Mouse (Mus musculus): Measurements from ENCODE around the gene Tex38. TPM values are rescaled to one million over a fixed set of nuclear protein-coding genes. Genes with fewer than 3 reads are reported as not detected.

Tex38 gene
- polyA plus RNA-seq, 1 experiment from 2014 or later = 0.53 TPM

GRCm38 (mm10) chr4:115815606-115816005, 34.8 kb upstream of the Tex38 start:
- Histone ChIP-seq H3K27ac (no peak overlapping the region), H3K27me3 (no peaks in the 10 kb centered on the region), H3K4me3 (no peak overlapping the region), H3K4me1 (no peaks in the 10 kb centered on the region), H3K9me3 (no peaks in the 10 kb centered on the region), H3K36me3 (peaks cover 53% of the 10 kb centered on the region), H3K9ac (no peak overlapping the region), H3K4me2 (no peak overlapping the region)
- ATAC-seq (ENCODE audit: insufficient number of reproducible peaks, insufficient read depth, low FRiP score, low TSS enrichment, low read depth) = no peak
- 86% methylated on average over 5 of the region's 5 CpGs for WGBS

- H3K4me3 ChIP-seq = no peak overlapping the region
- no peaks in the 10 kb centered on the region for H3K27me3 ChIP-seq
- H3K27ac ChIP-seq = no peak overlapping the region
- no peak overlapping the region for H3K9ac ChIP-seq
- ATAC-seq (ENCODE audit: insufficient number of reproducible peaks, insufficient read depth, low FRiP score, low TSS enrichment, low read depth) = no peak
- no peak overlapping the region for H3K4me2 ChIP-seq
- no peaks in the 10 kb centered on the region for H3K9me3 ChIP-seq
- WGBS = 88% methylated on average over 4 of the region's 4 CpGs
- no peaks in the 10 kb centered on the region for H3K4me1 ChIP-seq
- peaks cover 42% of the 10 kb centered on the region for H3K36me3 ChIP-seq
Measured at GRCm38 (mm10) chr4:115812326-115812725, 31.5 kb upstream of the Tex38 start.

- H3K36me3 ChIP-seq = peaks cover 62% of the 10 kb centered on the region
- no peak overlapping the region for H3K4me3 ChIP-seq
- 77% methylated on average over 3 of the region's 3 CpGs for WGBS
- no peak for ATAC-seq (ENCODE audit: insufficient number of reproducible peaks, insufficient read depth, low FRiP score, low TSS enrichment, low read depth)
- no peaks in the 10 kb centered on the region for H3K4me1 ChIP-seq
- no peak overlapping the region for H3K27ac ChIP-seq
- H3K9me3 ChIP-seq = no peaks in the 10 kb centered on the region
- no peak overlapping the region for H3K4me2 ChIP-seq
- H3K27me3 ChIP-seq = no peaks in the 10 kb centered on the region
- H3K9ac ChIP-seq = no peak overlapping the region
Measured at GRCm38 (mm10) chr4:115799981-115800380, 19.2 kb upstream of the Tex38 start.

GRCm38 (mm10) chr4:115795360-115795759, 14.5 kb upstream of the Tex38 start:
- no peak overlapping the region for H3K27ac ChIP-seq

GRCm38 (mm10) chr4:115790864-115791263, 10.0 kb upstream of the Tex38 start:
- Histone ChIP-seq H3K4me3 (no peak overlapping the region), H3K36me3 (peaks cover 48% of the 10 kb centered on the region), H3K27ac (no peak overlapping the region), H3K4me2 (no peak overlapping the region), H3K27me3 (no peaks in the 10 kb centered on the region), H3K9me3 (no peaks in the 10 kb centered on the region), H3K9ac (no peak overlapping the region), H3K4me1 (peaks cover 2% of the 10 kb centered on the region)
- WGBS = 84% methylated on average over 3 of the region's 3 CpGs
- no peak for ATAC-seq (ENCODE audit: insufficient number of reproducible peaks, insufficient read depth, low FRiP score, low TSS enrichment, low read depth)

More at GRCm38 (mm10) chr4:115795360-115795759, 14.5 kb upstream of the Tex38 start:
- Histone ChIP-seq H3K9me3 (no peaks in the 10 kb centered on the region), H3K4me3 (no peak overlapping the region), H3K4me1 (no peaks in the 10 kb centered on the region), H3K27me3 (no peaks in the 10 kb centered on the region), H3K4me2 (no peak overlapping the region), H3K9ac (no peak overlapping the region), H3K36me3 (peaks cover 71% of the 10 kb centered on the region)
- 85% methylated on average over 3 of the region's 3 CpGs for WGBS
- ATAC-seq (ENCODE audit: insufficient number of reproducible peaks, insufficient read depth, low FRiP score, low TSS enrichment, low read depth) = no peak

GRCm38 (mm10) chr4:115785511-115786034, 4.8 kb upstream of the Tex38 start:
- peak overlapping the region; percentile 77 for H3K4me2 ChIP-seq
- ATAC-seq (ENCODE audit: insufficient number of reproducible peaks, insufficient read depth, low FRiP score, low TSS enrichment, low read depth) = no peak
- 52% methylated on average over 7 of the region's 7 CpGs for WGBS

GRCm38 (mm10) chr4:115784769-115785510, 4.1 kb upstream of the Tex38 start, which contains the start of gene Atpaf1:
TSS of gene Atpaf1 (plus strand) at chr4:115784812.
- peak within 1 kb of the TSS; percentile 76 for H3K4me3 ChIP-seq
- peak within 1 kb of the TSS; percentile 57; the same call in 1 of the 2 replicates for H3K27ac ChIP-seq
- H3K9me3 ChIP-seq = no peaks in the 10 kb centered on the region
- ATAC-seq (ENCODE audit: insufficient number of reproducible peaks, insufficient read depth, low FRiP score, low TSS enrichment, low read depth) = peak; percentile 86
- WGBS = under 1% methylated on average over 68 of the region's 69 CpGs
- peaks cover 11% of the 10 kb centered on the region for H3K4me1 ChIP-seq
- peak within 1 kb of the TSS; percentile 77 for H3K4me2 ChIP-seq
- H3K9ac ChIP-seq = peak within 1 kb of the TSS; percentile 87
- peaks cover 15% of the 10 kb centered on the region for H3K36me3 ChIP-seq
- H3K27me3 ChIP-seq = no peaks in the 10 kb centered on the region

More at GRCm38 (mm10) chr4:115785511-115786034, 4.8 kb upstream of the Tex38 start:
- H3K9me3 ChIP-seq = no peaks in the 10 kb centered on the region
- H3K9ac ChIP-seq = peak overlapping the region; percentile 87
- no peaks in the 10 kb centered on the region for H3K27me3 ChIP-seq
- peak overlapping the region; percentile 76 for H3K4me3 ChIP-seq
- no peak overlapping the region for H3K27ac ChIP-seq
- peaks cover 15% of the 10 kb centered on the region for H3K36me3 ChIP-seq
- peaks cover 11% of the 10 kb centered on the region for H3K4me1 ChIP-seq

- no peak overlapping the region for H3K27ac ChIP-seq
- no peak overlapping the region for H3K9ac ChIP-seq
- no peak for ATAC-seq (ENCODE audit: insufficient number of reproducible peaks, insufficient read depth, low FRiP score, low TSS enrichment, low read depth)
- peaks cover 11% of the 10 kb centered on the region for H3K4me1 ChIP-seq
- no peaks in the 10 kb centered on the region for H3K27me3 ChIP-seq
- H3K36me3 ChIP-seq = peaks cover 8% of the 10 kb centered on the region
- H3K4me3 ChIP-seq = no peak overlapping the region
- 87% methylated on average over 5 of the region's 5 CpGs for WGBS
- no peaks in the 10 kb centered on the region for H3K9me3 ChIP-seq
- no peak overlapping the region for H3K4me2 ChIP-seq
Measured at GRCm38 (mm10) chr4:115782026-115782805, 1.4 kb upstream of the Tex38 start.

- WGBS = 48% methylated on average over 6 of the region's 6 CpGs
- H3K27ac ChIP-seq = no peak overlapping the region
Measured at GRCm38 (mm10) chr4:115780269-115780668, 549 bp downstream of the Tex38 start.

GRCm38 (mm10) chr4:115777627-115778026, 3.2 kb downstream of the Tex38 start:
- Histone ChIP-seq H3K27me3 (no peaks in the 10 kb centered on the region), H3K27ac (no peak overlapping the region), H3K9ac (no peak overlapping the region), H3K4me1 (no peaks in the 10 kb centered on the region), H3K36me3 (peaks cover 37% of the 10 kb centered on the region), H3K4me3 (no peak overlapping the region), H3K9me3 (no peaks in the 10 kb centered on the region), H3K4me2 (no peak overlapping the region)
- WGBS = 88% methylated on average over 2 of the region's 2 CpGs
- no peak for ATAC-seq (ENCODE audit: insufficient number of reproducible peaks, insufficient read depth, low FRiP score, low TSS enrichment, low read depth)

More at GRCm38 (mm10) chr4:115780269-115780668, 549 bp downstream of the Tex38 start:
- Histone ChIP-seq H3K4me2 (no peak overlapping the region), H3K4me1 (peaks cover 3% of the 10 kb centered on the region; the same call in 1 of the 2 replicates), H3K4me3 (no peak overlapping the region), H3K9me3 (no peaks in the 10 kb centered on the region), H3K9ac (no peak overlapping the region), H3K27me3 (no peaks in the 10 kb centered on the region), H3K36me3 (peaks cover 19% of the 10 kb centered on the region)
- no peak for ATAC-seq (ENCODE audit: insufficient number of reproducible peaks, insufficient read depth, low FRiP score, low TSS enrichment, low read depth)

GRCm38 (mm10) chr4:115775056-115775455, 5.8 kb downstream of the Tex38 start:
- no peaks in the 10 kb centered on the region for H3K9me3 ChIP-seq
- no peaks in the 10 kb centered on the region for H3K27me3 ChIP-seq
- H3K4me2 ChIP-seq = no peak overlapping the region
- peaks cover 50% of the 10 kb centered on the region for H3K36me3 ChIP-seq
- H3K4me3 ChIP-seq = no peak overlapping the region
- H3K27ac ChIP-seq = no peak overlapping the region
- no peak overlapping the region for H3K9ac ChIP-seq
- WGBS = 71% methylated on average over 6 of the region's 6 CpGs
- H3K4me1 ChIP-seq = no peaks in the 10 kb centered on the region
- ATAC-seq (ENCODE audit: insufficient number of reproducible peaks, insufficient read depth, low FRiP score, low TSS enrichment, low read depth) = no peak
